Mouse (Mus musculus) cerebellum, adult 2 months (tissue): Measurements from ENCODE around the gene Dgkz. TPM values are rescaled to one million over a fixed set of nuclear protein-coding genes. Genes with fewer than 3 reads are reported as not detected.

Experiments used
- DNase-seq, 2 experiments: peaks; one replicate each; pipeline ENCODE4 v3.0.0; 2021
- H3K27ac ChIP-seq: fragments of 200-500 bp; 2 replicates; pipeline ENCODE4 v1.5.1; 2012; ENCODE audit warnings: low read length, control low read depth, inconsistent platforms; ENCODE audit not compliant: insufficient read depth
- H3K27me3 ChIP-seq: fragments of 200-500 bp; 2 replicates; pipeline ENCODE4 v1.6.1; 2012; ENCODE audit warnings: inconsistent platforms, mild to moderate bottlenecking, low read length, moderate library complexity; ENCODE audit not compliant: control insufficient read depth, insufficient read depth
- H3K4me1 ChIP-seq: fragments of 200-500 bp; 2 replicates; pipeline ENCODE4 v1.6.1; 2011; ENCODE audit warnings: low read length; ENCODE audit not compliant: control insufficient read depth, insufficient read depth
- H3K4me3 ChIP-seq: fragments of 200-500 bp; replicated peaks from 2 replicates; pipeline ENCODE3; 2011; ENCODE audit warnings: mild to moderate bottlenecking, low read depth, low read length, control low read depth; ENCODE audit not compliant: insufficient read depth
- CTCF ChIP-seq: fragments of 200-500 bp; IDR thresholded peaks from 2 replicates; pipeline ENCODE4 v1.5.1; 2011; ENCODE audit warnings: low read depth, mild to moderate bottlenecking, control low read depth, low read length, moderate library complexity, borderline replicate concordance; ENCODE audit not compliant: insufficient read depth
- POLR2A ChIP-seq: fragments of 200-500 bp; IDR thresholded peaks from 2 replicates; pipeline ENCODE4 v1.6.1; 2011; ENCODE audit warnings: low read length, control low read depth, borderline replicate concordance; ENCODE audit not compliant: insufficient read depth
- WGBS: fragments of 180-500 bp; shearing (Covaris S2); methylation state at CpG from one replicate; pipeline ENCODE4 v1.1.7; 2018; 5-methylcytosine and 5-hydroxymethylcytosine counted together
- polyA plus RNA-seq: library from polyadenylated mRNA; depleted of rRNA; stranded (reverse); fragments of >200 nt; gene quantifications from 2 replicates; pipeline ENCODE4 v1.2.3, GENCODE M21; 2012

The Dgkz gene
- polyA plus RNA-seq, 1 experiment = 716 TPM

GRCm38 (mm10) chr2:91971231-91972097 is 4.2 kb downstream of the Dgkz start:
- DNase-seq = peak; percentile 82 to 89
- no peaks in the 10 kb centered on the region for H3K27me3 ChIP-seq
- peak overlapping the region; percentile 91 for H3K27ac ChIP-seq
- WGBS = 5% methylated on average over 21 of the region's 21 CpGs
- 0 out of 2 replicates have a peak, but pooled peaks have one; percentile 9 for TF ChIP-seq POLR2A
- TF ChIP-seq CTCF = no peak
- peaks cover 21% of the 10 kb centered on the region for H3K4me1 ChIP-seq
- no peak overlapping the region for H3K4me3 ChIP-seq

- no peak for TF ChIP-seq CTCF
- no peak for TF ChIP-seq POLR2A
These were observed 7.7 kb downstream of the Dgkz start for GRCm38 (mm10) chr2:91967962-91968361.

GRCm38 (mm10) chr2:91966367-91966766 is 9.3 kb downstream of the Dgkz start:
- no peak for TF ChIP-seq CTCF
- TF ChIP-seq POLR2A = no peak
- no peak for DNase-seq
- WGBS = 90% methylated on average over 5 of the region's 5 CpGs
- Histone ChIP-seq H3K4me1 (peaks cover 13% of the 10 kb centered on the region), H3K4me3 (no peak overlapping the region), H3K27ac (no peak overlapping the region), H3K27me3 (no peaks in the 10 kb centered on the region)

More at GRCm38 (mm10) chr2:91967962-91968361, 7.7 kb downstream of the Dgkz start:
- Histone ChIP-seq H3K27ac (0 out of 2 replicates have a peak overlapping the region, but pooled peaks have one; percentile 21), H3K4me3 (no peak overlapping the region), H3K27me3 (no peaks in the 10 kb centered on the region), H3K4me1 (peaks cover 21% of the 10 kb centered on the region)
- no peak for DNase-seq
- WGBS = 59% methylated on average over 11 of the region's 11 CpGs

GRCm38 (mm10) chr2:91965417-91965816 is 10.2 kb downstream of the Dgkz start:
- Histone ChIP-seq H3K4me3 (no peak overlapping the region), H3K27ac (no peak overlapping the region), H3K4me1 (peaks cover 10% of the 10 kb centered on the region), H3K27me3 (no peaks in the 10 kb centered on the region)
- WGBS = 66% methylated on average over 20 of the region's 20 CpGs
- DNase-seq = no peak
- no peak for TF ChIP-seq POLR2A
- TF ChIP-seq CTCF = no peak

- Histone ChIP-seq H3K27me3 (no peaks in the 10 kb centered on the region), H3K4me3 (no peak overlapping the region), H3K27ac (no peak overlapping the region), H3K4me1 (peaks cover 17% of the 10 kb centered on the region)
- WGBS = 87% methylated on average over 3 of the region's 3 CpGs
- DNase-seq = no peak
- no peak for TF ChIP-seq CTCF
- no peak for TF ChIP-seq POLR2A
These were observed 11.0 kb downstream of the Dgkz start for GRCm38 (mm10) chr2:91964610-91965204.

GRCm38 (mm10) chr2:91963443-91963932 is 12.2 kb downstream of the Dgkz start:
- TF ChIP-seq CTCF = peak; percentile 78
- peak; percentile 35; the same call in 1 of the 2 replicates for TF ChIP-seq POLR2A
- peak overlapping the region; percentile 100 for H3K4me3 ChIP-seq
- peaks cover 29% of the 10 kb centered on the region for H3K4me1 ChIP-seq
- no peaks in the 10 kb centered on the region for H3K27me3 ChIP-seq
- H3K27ac ChIP-seq = peak overlapping the region; percentile 96
- 1% methylated on average over 48 of the region's 57 CpGs for WGBS
- DNase-seq = peak; percentile 93 to 97

- Histone ChIP-seq H3K4me3 (peak overlapping the region; percentile 100), H3K27me3 (no peaks in the 10 kb centered on the region), H3K4me1 (peaks cover 29% of the 10 kb centered on the region), H3K27ac (peak overlapping the region; percentile 96)
- TF ChIP-seq POLR2A = no peak
- TF ChIP-seq CTCF = no peak
- DNase-seq = peak; percentile 69 to 73
- under 1% methylated on average over 39 of the region's 39 CpGs for WGBS
These were observed 12.7 kb downstream of the Dgkz start for GRCm38 (mm10) chr2:91962864-91963401.
